Mouse (Mus musculus): ENCODE data around the gene Usp34. TPM values are rescaled to one million over a fixed set of nuclear protein-coding genes. Genes with fewer than 3 reads are reported as not detected.
"Not testable (repeated sequence)": the region's sequence is repeated elsewhere in the genome, so short reads cannot be mapped to it uniquely, and the experiment has no call there.

The Usp34 gene
- polyA plus RNA-seq (2012; ENCODE audit: insufficient read depth, low replicate concordance): 0.81 TPM in 1 of 2 replicates, not detected in the other

GRCm38 (mm10) chr11:23306764-23307565 is at the start of gene Usp34:
Gene Usp34, plus strand, starts transcription at chr11:23306895.
- Histone ChIP-seq H3K27me3 (replicated peaks) (no peaks in the 10 kb centered on the region), H3K9me3 (no peaks in the 10 kb centered on the region), H3K4me1 (peaks cover 33% of the 10 kb centered on the region), H3K4me3 (replicated peaks) (peak within 1 kb of the TSS; percentile 97), H3K36me3 (replicated peaks; ENCODE audit: low read length) (peaks cover 11% of the 10 kb centered on the region)
- TF ChIP-seq GATA1 (IDR thresholded peaks at IDR 0.05; ENCODE audit: borderline replicate concordance, low read length): no peak
- TF ChIP-seq FLI1 (IDR thresholded peaks at IDR 0.05; ENCODE audit: low read length): no peak

- TF ChIP-seq GATA1 (IDR thresholded peaks at IDR 0.05; ENCODE audit: borderline replicate concordance, low read length) (no peak), FLI1 (IDR thresholded peaks at IDR 0.05; ENCODE audit: low read length) (no peak)
- H3K9me3 ChIP-seq: no peaks in the 10 kb centered on the region
- H3K36me3 ChIP-seq (replicated peaks; ENCODE audit: low read length): peaks cover 39% of the 10 kb centered on the region
- H3K27me3 ChIP-seq (replicated peaks): no peaks in the 10 kb centered on the region
- H3K4me1 ChIP-seq: peaks cover 41% of the 10 kb centered on the region
- no peak overlapping the region for H3K4me3 ChIP-seq (replicated peaks)
Measured at GRCm38 (mm10) chr11:23259073-23259472, 47.6 kb upstream of the Usp34 start.

GRCm38 (mm10) chr11:23259481-23259880 is 47.2 kb upstream of the Usp34 start:
- TF ChIP-seq GATA1 (IDR thresholded peaks at IDR 0.05; ENCODE audit: borderline replicate concordance, low read length) (no peak), FLI1 (IDR thresholded peaks at IDR 0.05; ENCODE audit: low read length) (no peak)
- Histone ChIP-seq H3K27me3 (replicated peaks) (no peaks in the 10 kb centered on the region), H3K9me3 (no peaks in the 10 kb centered on the region), H3K4me3 (replicated peaks) (no peak overlapping the region), H3K4me1 (peaks cover 38% of the 10 kb centered on the region), H3K36me3 (replicated peaks; ENCODE audit: low read length) (peaks cover 43% of the 10 kb centered on the region)

GRCm38 (mm10) chr11:23260186-23260585 is 46.5 kb upstream of the Usp34 start:
- peaks cover 32% of the 10 kb centered on the region for H3K4me1 ChIP-seq
- H3K9me3 ChIP-seq: no peaks in the 10 kb centered on the region
- no peak for TF ChIP-seq GATA1 (IDR thresholded peaks at IDR 0.05; ENCODE audit: borderline replicate concordance, low read length)
- TF ChIP-seq FLI1 (IDR thresholded peaks at IDR 0.05; ENCODE audit: low read length): no peak
- peaks cover 49% of the 10 kb centered on the region for H3K36me3 ChIP-seq (replicated peaks; ENCODE audit: low read length)
- no peak overlapping the region for H3K4me3 ChIP-seq (replicated peaks)
- H3K27me3 ChIP-seq (replicated peaks): no peaks in the 10 kb centered on the region

- H3K36me3 ChIP-seq (replicated peaks; ENCODE audit: low read length): peaks cover 61% of the 10 kb centered on the region
- TF ChIP-seq GATA1 (IDR thresholded peaks at IDR 0.05; ENCODE audit: borderline replicate concordance, low read length): no peak
- TF ChIP-seq FLI1 (IDR thresholded peaks at IDR 0.05; ENCODE audit: low read length): no peak
- no peaks in the 10 kb centered on the region for H3K27me3 ChIP-seq (replicated peaks)
- H3K9me3 ChIP-seq: no peaks in the 10 kb centered on the region
- H3K4me3 ChIP-seq (replicated peaks): no peak overlapping the region
- H3K4me1 ChIP-seq: peaks cover 32% of the 10 kb centered on the region
Measured at GRCm38 (mm10) chr11:23261490-23261889, 45.2 kb upstream of the Usp34 start.

GRCm38 (mm10) chr11:23264949-23265348 is 41.7 kb upstream of the Usp34 start:
- TF ChIP-seq FLI1 (IDR thresholded peaks at IDR 0.05; ENCODE audit: low read length) (no peak), GATA1 (IDR thresholded peaks at IDR 0.05; ENCODE audit: borderline replicate concordance, low read length) (no peak)
- H3K27me3 ChIP-seq (replicated peaks): no peaks in the 10 kb centered on the region
- no peaks in the 10 kb centered on the region for H3K9me3 ChIP-seq
- H3K36me3 ChIP-seq (replicated peaks; ENCODE audit: low read length): peaks cover 81% of the 10 kb centered on the region
- no peak overlapping the region for H3K4me3 ChIP-seq (replicated peaks)
- H3K4me1 ChIP-seq: peaks cover 14% of the 10 kb centered on the region

- no peaks in the 10 kb centered on the region for H3K9me3 ChIP-seq
Measured at GRCm38 (mm10) chr11:23271770-23272724, 34.6 kb upstream of the Usp34 start.

GRCm38 (mm10) chr11:23275780-23276179 is 30.9 kb upstream of the Usp34 start:
- H3K27me3 ChIP-seq (replicated peaks): no peaks in the 10 kb centered on the region
- H3K4me3 ChIP-seq (replicated peaks): no peak overlapping the region
- H3K36me3 ChIP-seq (replicated peaks; ENCODE audit: low read length): peaks cover 95% of the 10 kb centered on the region
- H3K4me1 ChIP-seq: no peaks in the 10 kb centered on the region; the same call in 1 of the 2 replicates
- TF ChIP-seq GATA1 (IDR thresholded peaks at IDR 0.05; ENCODE audit: borderline replicate concordance, low read length) (no peak), FLI1 (IDR thresholded peaks at IDR 0.05; ENCODE audit: low read length) (no peak)
- no peaks in the 10 kb centered on the region for H3K9me3 ChIP-seq

More at GRCm38 (mm10) chr11:23271770-23272724, 34.6 kb upstream of the Usp34 start:
- peaks cover 91% of the 10 kb centered on the region for H3K36me3 ChIP-seq (replicated peaks; ENCODE audit: low read length)
- H3K4me1 ChIP-seq: no peaks in the 10 kb centered on the region; the same call in 1 of the 2 replicates
- H3K4me3 ChIP-seq (replicated peaks): no peak overlapping the region
- TF ChIP-seq FLI1 (IDR thresholded peaks at IDR 0.05; ENCODE audit: low read length) (no peak), GATA1 (IDR thresholded peaks at IDR 0.05; ENCODE audit: borderline replicate concordance, low read length) (no peak)
- H3K27me3 ChIP-seq (replicated peaks): no peaks in the 10 kb centered on the region

GRCm38 (mm10) chr11:23284469-23284868 is 22.2 kb upstream of the Usp34 start:
- no peaks in the 10 kb centered on the region for H3K4me1 ChIP-seq
- no peaks in the 10 kb centered on the region for H3K9me3 ChIP-seq
- TF ChIP-seq FLI1 (IDR thresholded peaks at IDR 0.05; ENCODE audit: low read length): no peak
- TF ChIP-seq GATA1 (IDR thresholded peaks at IDR 0.05; ENCODE audit: borderline replicate concordance, low read length): no peak
- peaks cover 93% of the 10 kb centered on the region for H3K36me3 ChIP-seq (replicated peaks; ENCODE audit: low read length)
- no peaks in the 10 kb centered on the region for H3K27me3 ChIP-seq (replicated peaks)
- H3K4me3 ChIP-seq (replicated peaks): no peak overlapping the region

- not testable (repeated sequence) for H3K4me3 ChIP-seq (replicated peaks); H3K4me1 ChIP-seq; H3K9me3 ChIP-seq; H3K27me3 ChIP-seq (replicated peaks)
- H3K36me3 ChIP-seq (replicated peaks; ENCODE audit: low read length): peaks cover 96% of the 10 kb centered on the region
Measured at GRCm38 (mm10) chr11:23288866-23289265, 17.8 kb upstream of the Usp34 start.
